Mouse (Mus musculus) layer of hippocampus, postnatal 36 days (tissue): ENCODE data around the gene Rabggta. TPM values are rescaled to one million over a fixed set of nuclear protein-coding genes. Genes with fewer than 3 reads are reported as not detected.

Source experiments
- DNase-seq, 2 experiments: peaks; one replicate each; pipeline ENCODE4 v3.0.0; 2022
- total RNA-seq, 2 experiments: library from RNA; stranded (reverse); gene quantifications; 2 replicates each; pipeline ENCODE4 v1.2.3; 2021

The Rabggta gene
- total RNA-seq, 2 experiments from 2014 or later: 42.8 to 43.8 TPM

- DNase-seq: no peak
Measured at GRCm38 (mm10) chr14:55682118-55682493, 40.0 kb downstream of the Rabggta start.

- DNase-seq: peak; percentile 93 to 96
Measured at GRCm38 (mm10) chr14:55681160-55682117, 40.6 kb downstream of the Rabggta start, which contains the start of gene Tinf2. Gene Tinf2 (minus strand): TSS chr14:55681820.

GRCm38 (mm10) chr14:55677615-55678014 lies 44.4 kb downstream of the Rabggta start:
- no peak for DNase-seq

- DNase-seq: no peak
Measured at GRCm38 (mm10) chr14:55672741-55673060, 49.4 kb downstream of the Rabggta start.

- DNase-seq: peak; percentile 95
Measured at GRCm38 (mm10) chr14:55671833-55672740, 50.0 kb downstream of the Rabggta start, which contains the start of the genes Gmpr2 and Nedd8. Gene Gmpr2 (plus strand): TSS chr14:55671941. Gene Nedd8 (minus strand): TSS chr14:55672124.

- DNase-seq: no peak
Measured at GRCm38 (mm10) chr14:55671486-55671832, 50.6 kb downstream of the Rabggta start.

Other genes with a start within 250 kb of the Rabggta start
- gene Dhrs4, start 243.5 kb downstream of the Rabggta start, total RNA-seq: 10 to 100 TPM; 22.0 to 23.3 TPM
- 10 to 100 TPM; 59.2 to 60.3 TPM for gene Carmil3, start 231.6 kb downstream of the Rabggta start, total RNA-seq
- gene Cpne6, start 211.8 kb downstream of the Rabggta start, total RNA-seq: 100 to 1,000 TPM; 696 to 698 TPM
- gene Nrl, start 197.3 kb downstream of the Rabggta start, total RNA-seq: 1 to 10 TPM; 1.6 to 5.6 TPM
- 10 to 100 TPM; 42.6 to 45.8 TPM for gene Pck2, start 182.0 kb downstream of the Rabggta start, total RNA-seq
- gene Dcaf11, start 162.3 kb downstream of the Rabggta start, total RNA-seq: 10 to 100 TPM; 82.5 to 83.2 TPM
- gene A730061H03Rik, start 161.9 kb downstream of the Rabggta start, total RNA-seq: 1 to 10 TPM; 1.3 to 1.4 TPM
- gene Fitm1, start 146.6 kb downstream of the Rabggta start, total RNA-seq: not detected
- 10 to 100 TPM; 50.3 to 50.4 TPM for gene Psme1, start 144.1 kb downstream of the Rabggta start, total RNA-seq
- 10 to 100 TPM; 46.1 to 50.7 TPM for gene Emc9, start 137.0 kb downstream of the Rabggta start, total RNA-seq
- gene Psme2, start 131.2 kb downstream of the Rabggta start, total RNA-seq: 10 to 100 TPM; 43.2 to 44.6 TPM
- gene Rnf31, start 130.6 kb downstream of the Rabggta start, total RNA-seq: 10 to 100 TPM; 29.5 to 41.0 TPM
- gene Irf9, start 118.7 kb downstream of the Rabggta start, total RNA-seq: 10 to 100 TPM; 13.9 to 16.2 TPM
- 1 to 10 TPM in 1 of 2 experiments, under 1 TPM in 1; 0.88 to 1.8 TPM for gene Rec8, start 104.2 kb downstream of the Rabggta start, total RNA-seq
- 100 to 1,000 TPM; 108 to 119 TPM for gene Ipo4, start 86.3 kb downstream of the Rabggta start, total RNA-seq
- gene Gm49378, start 84.4 kb downstream of the Rabggta start, total RNA-seq: 1 to 10 TPM; 5.3 to 5.6 TPM
- 10 to 100 TPM; 43.4 to 44.3 TPM for gene Tm9sf1, start 78.5 kb downstream of the Rabggta start, total RNA-seq
- gene Tssk4, start 72.1 kb downstream of the Rabggta start, total RNA-seq: 1 to 10 TPM; 1.3 to 1.7 TPM
- gene Mdp1, start 61.8 kb downstream of the Rabggta start, total RNA-seq: 10 to 100 TPM; 46.4 to 49.9 TPM
- gene Gmpr2, start 50.3 kb downstream of the Rabggta start, total RNA-seq: 10 to 100 TPM; 24.4 to 27.9 TPM
- 100 to 1,000 TPM; 328 to 337 TPM for gene Nedd8, start 50.1 kb downstream of the Rabggta start, total RNA-seq
- 10 to 100 TPM; 13.0 to 13.4 TPM for gene Tinf2, start 40.4 kb downstream of the Rabggta start, total RNA-seq
- gene Tgm1, start 8.3 kb downstream of the Rabggta start, total RNA-seq: under 1 TPM in 1 of 2 experiments, not detected in 1; 0.28 TPM
- 10 to 100 TPM; 82.7 to 83.2 TPM for gene Dhrs1, start 23.4 kb upstream of the Rabggta start, total RNA-seq
- gene Nop9, start 23.4 kb upstream of the Rabggta start, total RNA-seq: 10 to 100 TPM; 10.6 to 14.2 TPM
- gene Cideb, start 36.2 kb upstream of the Rabggta start, total RNA-seq: 1 to 10 TPM; 1.2 to 1.6 TPM
- under 1 TPM; 0.10 to 0.20 TPM for gene Ltb4r2, start 39.2 kb upstream of the Rabggta start, total RNA-seq
- gene Ltb4r1, start 43.7 kb upstream of the Rabggta start, total RNA-seq: not detected
- gene Adcy4, start 61.8 kb upstream of the Rabggta start, total RNA-seq: 1 to 10 TPM; 2.5 to 3.2 TPM
- gene Ripk3, start 66.6 kb upstream of the Rabggta start, total RNA-seq: 1 to 10 TPM; 1.1 to 1.9 TPM
- gene Nfatc4, start 100.9 kb upstream of the Rabggta start, total RNA-seq: 1 to 10 TPM; 1.2 to 1.9 TPM
- gene Nynrin, start 131.7 kb upstream of the Rabggta start, total RNA-seq: 1 to 10 TPM; 6.7 to 7.3 TPM
- gene Cbln3, start 162.1 kb upstream of the Rabggta start, total RNA-seq: under 1 TPM; 0.37 to 0.43 TPM
- 10 to 100 TPM; 10.6 to 11.7 TPM for gene Khnyn, start 162.7 kb upstream of the Rabggta start, total RNA-seq
- 10 to 100 TPM; 68.5 to 70.7 TPM for gene Sdr39u1, start 178.0 kb upstream of the Rabggta start, total RNA-seq
- gene Cma1, start 222.4 kb upstream of the Rabggta start, total RNA-seq: under 1 TPM; 0.42 to 0.96 TPM
- gene Cma2, start 228.7 kb upstream of the Rabggta start, total RNA-seq: not detected